Mouse (Mus musculus): ENCODE results near the gene Erc2.

- TF ChIP-seq CTCF (IDR thresholded peaks at IDR 0.05; ENCODE audit: extremely low read depth, insufficient read length, insufficient replicate concordance, low read depth, low read length) (no peak), POLR2A (IDR thresholded peaks at IDR 0.05; ENCODE audit: low read depth, low read length) (no peak)
These were observed 893.1 kb downstream of the Erc2 start for GRCm38 (mm10) chr14:28515331-28515730.
